Mouse (Mus musculus) right cerebral cortex, postnatal 25 days (tissue): ENCODE results near the gene Atp1b1.

ENCODE experiments used
- DNase-seq: peaks from one replicate; pipeline ENCODE4 v3.0.0; 2022

Atp1b1 gene

DNA sequence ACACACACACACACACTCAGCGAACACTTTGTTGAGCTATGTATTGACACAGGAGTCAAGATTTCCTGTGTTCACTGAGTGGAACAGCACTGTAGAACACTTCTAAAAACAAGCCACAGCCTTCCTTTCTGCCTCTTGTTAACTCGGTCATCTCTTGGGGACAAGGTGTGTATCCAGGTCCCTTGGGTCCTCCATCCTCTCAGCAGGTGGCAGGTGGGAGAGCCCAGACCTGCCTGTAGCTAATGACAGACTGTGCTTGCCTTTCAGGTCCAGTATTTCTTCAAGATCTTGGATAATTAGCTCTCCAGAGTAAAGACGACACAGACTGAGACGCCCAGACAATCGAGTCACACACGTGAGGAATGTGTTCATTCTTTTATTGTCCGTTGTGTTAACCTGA lies 21.4 kb downstream of the Atp1b1 start:
- no peak for DNase-seq

GRCm38 (mm10) chr1:164434049-164434448 lies 24.1 kb downstream of the Atp1b1 start:
- DNase-seq: no peak

DNA sequence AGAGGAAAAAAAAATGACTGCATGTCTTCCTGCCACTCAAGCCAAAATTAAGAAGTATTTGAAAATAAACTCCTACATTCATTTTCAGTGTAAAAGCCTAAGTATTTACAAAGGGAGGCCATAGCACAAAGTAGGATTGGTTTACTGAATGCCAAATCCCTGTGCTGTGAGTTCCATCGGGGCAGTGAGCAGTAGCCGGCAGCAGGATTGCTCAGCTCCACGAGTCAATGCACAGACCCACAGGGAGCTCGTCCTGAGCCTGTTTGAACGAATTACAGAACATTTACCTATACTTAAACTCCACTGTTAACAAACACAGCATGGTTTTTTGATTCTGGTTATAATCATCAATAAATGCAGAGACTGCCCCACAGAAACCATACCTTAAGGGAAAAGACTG lies 25.5 kb downstream of the Atp1b1 start:
- DNase-seq: no peak

DNA sequence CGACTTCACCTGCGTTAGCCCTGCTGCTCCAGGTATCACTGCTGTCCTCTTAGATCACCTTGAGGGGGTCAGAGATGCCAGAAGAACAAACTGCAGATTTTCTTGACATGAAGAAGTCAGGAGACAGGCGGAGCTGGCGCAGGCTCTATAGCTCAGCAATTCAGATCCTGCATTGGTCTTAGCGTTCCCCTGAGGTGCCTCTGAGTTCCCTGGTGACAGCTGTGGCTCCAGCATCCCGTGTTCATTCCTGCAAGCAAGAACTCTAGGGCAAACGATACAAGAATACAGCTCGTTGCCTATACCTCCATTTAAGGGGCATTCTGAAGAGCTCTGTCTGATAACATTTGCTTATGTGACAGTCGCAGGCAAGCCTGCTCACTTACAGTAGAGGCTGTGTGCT lies 29.5 kb downstream of the Atp1b1 start:
- no peak for DNase-seq

GRCm38 (mm10) chr1:164427777-164428176 lies 30.4 kb downstream of the Atp1b1 start:
- DNase-seq: no peak

GRCm38 (mm10) chr1:164426227-164426626 lies 31.9 kb downstream of the Atp1b1 start:
- no peak for DNase-seq

- no peak for DNase-seq
Measured at GRCm38 (mm10) chr1:164420623-164421354, 37.4 kb downstream of the Atp1b1 start.

DNA sequence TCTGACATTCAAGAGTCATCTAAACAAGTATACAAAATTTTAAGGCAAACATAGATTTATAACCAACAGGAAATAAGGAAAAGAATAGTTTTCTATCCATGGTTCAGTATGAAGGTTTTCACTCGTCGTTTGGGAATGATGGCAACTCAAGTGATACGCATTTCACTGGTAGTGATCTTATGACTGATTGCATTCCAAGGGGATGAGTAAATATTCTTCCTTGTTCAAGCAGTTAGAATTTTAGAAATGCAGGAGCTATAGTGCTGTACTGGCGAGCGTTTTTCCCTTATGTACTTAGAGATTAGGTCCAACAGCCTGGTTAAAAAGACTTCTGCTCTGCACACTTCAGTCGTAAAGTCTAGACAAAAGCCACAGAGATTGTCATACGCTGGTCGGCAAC lies 38.8 kb downstream of the Atp1b1 start:
- DNase-seq: no peak

DNA sequence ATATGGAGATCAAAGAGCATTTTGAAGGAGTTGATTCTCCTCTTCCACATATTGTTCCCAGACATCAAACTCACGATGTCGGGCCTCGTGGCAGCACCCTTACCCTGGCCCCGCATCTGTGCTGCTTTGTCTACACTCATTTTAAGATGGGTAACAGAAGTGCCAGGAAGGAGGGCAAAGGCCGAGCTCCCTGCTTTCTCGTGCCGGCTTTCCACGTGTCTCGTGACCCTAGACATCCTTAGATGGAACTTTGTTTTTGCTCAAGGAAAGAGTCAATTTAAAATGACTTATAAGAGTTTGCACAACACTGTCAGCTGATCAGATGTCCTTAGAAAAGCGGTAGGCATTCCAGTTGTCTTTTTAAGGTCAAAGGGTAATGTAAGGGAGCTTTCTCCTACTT lies 39.8 kb downstream of the Atp1b1 start:
- no peak for DNase-seq

DNA sequence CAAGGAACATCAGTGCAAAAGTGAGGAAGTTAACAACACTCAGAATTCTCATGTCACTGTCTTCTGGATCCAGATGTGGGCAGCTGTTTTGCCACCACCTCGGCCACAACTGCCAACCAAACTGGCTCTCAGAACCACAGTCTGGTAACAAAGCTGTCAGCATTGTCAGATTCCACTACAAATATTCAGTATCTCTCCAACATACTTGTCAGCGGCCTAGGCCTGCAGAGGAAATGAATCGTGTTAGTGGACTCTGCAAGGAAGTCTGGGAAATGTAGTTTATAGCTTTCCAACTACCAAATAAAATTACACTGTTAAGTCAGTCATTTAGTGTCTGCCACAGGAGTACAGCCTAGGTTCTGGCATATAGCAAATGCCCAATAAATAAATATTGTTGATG lies 40.6 kb downstream of the Atp1b1 start:
- DNase-seq: no peak

- DNase-seq: no peak
Measured at GRCm38 (mm10) chr1:164416692-164417394, 41.3 kb downstream of the Atp1b1 start.

GRCm38 (mm10) chr1:164415347-164415751 lies 42.8 kb downstream of the Atp1b1 start:
- no peak for DNase-seq

DNA sequence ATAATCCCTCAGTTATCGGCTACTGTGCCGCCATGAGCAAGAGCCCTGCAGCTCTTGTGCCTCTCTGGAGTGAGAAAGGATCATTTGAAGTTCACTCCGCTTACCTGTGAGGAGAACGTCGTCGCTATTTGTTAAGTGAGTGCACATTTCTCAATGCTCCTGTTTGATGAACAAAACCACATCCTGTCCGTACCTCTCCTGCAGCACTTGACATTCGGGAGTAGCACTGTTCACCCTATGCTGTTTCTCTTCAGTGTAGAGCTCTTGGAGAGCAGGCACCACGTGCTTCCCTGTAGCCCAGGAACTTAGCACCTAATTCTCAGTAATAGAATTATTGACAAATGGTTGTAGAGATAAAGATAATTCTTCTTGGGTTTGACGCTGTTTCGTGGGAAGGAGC lies 44.5 kb downstream of the Atp1b1 start:
- no peak for DNase-seq

DNA sequence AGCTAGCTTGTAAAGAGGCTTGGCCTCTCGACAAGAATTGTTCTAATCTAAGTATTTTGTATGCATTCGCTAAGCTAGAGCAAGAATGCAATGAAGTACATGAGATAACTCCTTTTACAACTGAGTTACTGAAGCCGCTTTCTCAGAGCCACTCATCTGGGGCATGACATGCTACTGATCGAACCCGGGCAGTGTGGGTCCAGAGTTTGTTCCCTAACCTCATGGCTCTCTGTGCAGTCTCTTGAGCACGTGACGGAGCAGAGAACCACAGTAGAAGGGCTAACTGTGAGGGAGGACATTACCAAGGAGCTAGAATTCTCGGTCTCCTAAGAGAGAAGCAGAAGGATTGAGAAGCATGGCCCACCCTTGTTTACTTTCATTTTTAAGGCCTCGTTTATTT lies 45.2 kb downstream of the Atp1b1 start:
- DNase-seq: no peak

GRCm38 (mm10) chr1:164411306-164411705 lies 46.8 kb downstream of the Atp1b1 start:
- DNase-seq: no peak

- DNase-seq: no peak
Measured at GRCm38 (mm10) chr1:164408655-164409054, 49.5 kb downstream of the Atp1b1 start.

DNA sequence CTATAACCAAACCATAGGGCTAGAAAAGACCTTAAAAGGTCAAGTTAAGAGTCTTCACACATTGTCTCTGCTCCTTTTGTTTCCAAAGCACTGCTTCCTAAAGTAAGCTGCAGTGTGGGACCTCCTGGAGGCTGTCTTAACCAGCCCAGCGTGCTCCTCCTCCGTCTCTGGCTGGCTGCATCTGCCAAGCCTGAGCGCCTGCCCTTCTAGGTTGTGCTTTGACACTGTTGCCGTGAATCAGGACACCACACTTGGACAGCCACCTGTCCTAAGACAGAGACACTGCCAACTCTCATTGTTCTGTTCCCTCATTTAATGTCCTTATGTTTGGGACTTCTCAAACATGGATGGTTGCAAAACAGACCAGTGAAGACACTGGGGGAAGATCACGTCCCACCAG lies 51.6 kb downstream of the Atp1b1 start:
- DNase-seq: no peak

DNA sequence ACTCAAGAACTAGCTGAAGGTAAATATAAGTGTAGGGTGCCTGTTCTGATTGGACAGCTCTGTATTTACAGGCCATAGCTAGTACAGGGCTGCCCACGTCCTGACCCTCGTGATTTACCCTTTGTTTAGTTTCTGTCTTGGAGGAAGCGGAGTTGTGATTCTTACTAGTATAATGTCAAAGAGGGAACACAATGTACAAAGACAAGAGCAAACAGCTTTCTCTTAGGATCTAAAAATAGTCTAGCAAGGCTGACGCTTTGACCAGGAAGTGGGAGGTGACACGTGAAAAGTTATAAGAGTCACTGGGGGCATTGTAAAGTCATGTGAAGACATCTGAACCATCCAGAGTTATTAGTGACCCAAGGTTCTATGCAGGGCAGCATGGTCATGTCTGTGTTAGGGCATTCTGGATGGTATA lies 52.8 kb downstream of the Atp1b1 start:
- no peak for DNase-seq

DNA sequence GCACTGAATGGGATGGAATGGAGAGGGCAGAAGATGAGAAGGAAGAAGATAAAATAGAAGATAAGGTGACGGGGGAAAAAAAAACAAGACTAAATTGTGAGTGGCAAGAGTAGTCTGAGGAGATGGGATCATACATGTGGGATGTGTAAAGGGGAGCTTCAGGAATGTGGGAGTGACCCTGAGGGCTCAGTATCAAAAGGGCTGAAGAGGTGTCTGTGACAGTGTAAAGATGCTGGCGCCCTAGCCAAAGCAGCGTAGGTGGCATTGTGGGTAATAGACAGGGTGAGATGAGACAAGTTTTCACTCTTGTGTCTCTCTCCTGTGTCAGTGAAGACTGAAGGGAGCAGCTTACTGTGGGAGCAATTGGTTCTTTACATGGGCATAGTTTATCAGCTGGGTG lies 58.6 kb downstream of the Atp1b1 start:
- no peak for DNase-seq

- no peak for DNase-seq
Measured at GRCm38 (mm10) chr1:164397672-164398071, 60.5 kb downstream of the Atp1b1 start.

- DNase-seq: peak; percentile 32
Measured at GRCm38 (mm10) chr1:164395131-164395780, 62.9 kb downstream of the Atp1b1 start.

DNA sequence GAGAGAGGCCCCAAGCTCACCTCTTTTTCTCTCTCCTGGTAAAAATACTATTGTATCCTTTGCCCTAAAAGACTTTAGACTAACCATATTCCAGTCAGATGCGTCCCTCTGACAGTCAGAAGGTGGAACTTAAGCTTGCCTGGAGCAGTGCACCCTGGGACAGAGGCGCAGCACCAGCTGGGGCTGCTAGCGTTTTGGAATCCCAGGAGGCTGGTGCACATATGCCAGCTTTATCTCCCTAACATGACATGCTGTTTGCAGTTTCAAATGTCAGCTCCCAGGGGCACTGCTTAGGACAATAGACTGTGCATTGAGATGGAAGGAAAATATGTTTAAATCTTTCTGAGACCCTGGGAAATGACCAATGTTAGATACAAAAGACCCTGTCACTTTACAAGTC lies 66.0 kb downstream of the Atp1b1 start:
- DNase-seq: no peak

DNA sequence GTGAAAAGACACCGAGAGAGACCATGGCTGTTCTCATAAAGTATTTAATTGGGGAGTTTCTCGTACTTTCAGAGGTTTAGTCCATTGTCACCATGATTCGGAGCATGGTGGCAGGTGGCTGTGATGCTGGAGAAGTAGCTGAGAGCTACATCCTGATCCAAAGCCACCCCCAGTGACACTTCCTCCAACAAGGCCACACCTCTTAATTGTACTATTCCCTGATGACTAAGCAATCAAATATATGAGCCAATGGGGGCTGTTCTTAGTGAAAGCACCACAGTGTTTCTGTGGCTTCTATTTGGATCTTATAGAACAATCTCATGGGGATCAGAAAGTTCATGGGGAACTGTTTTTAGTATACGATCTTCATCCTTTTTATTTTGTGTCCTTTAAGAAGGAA lies 68.4 kb downstream of the Atp1b1 start:
- DNase-seq: no peak
